Mouse (Mus musculus): Measurements from ENCODE around the gene Nr1d2.

DNA sequence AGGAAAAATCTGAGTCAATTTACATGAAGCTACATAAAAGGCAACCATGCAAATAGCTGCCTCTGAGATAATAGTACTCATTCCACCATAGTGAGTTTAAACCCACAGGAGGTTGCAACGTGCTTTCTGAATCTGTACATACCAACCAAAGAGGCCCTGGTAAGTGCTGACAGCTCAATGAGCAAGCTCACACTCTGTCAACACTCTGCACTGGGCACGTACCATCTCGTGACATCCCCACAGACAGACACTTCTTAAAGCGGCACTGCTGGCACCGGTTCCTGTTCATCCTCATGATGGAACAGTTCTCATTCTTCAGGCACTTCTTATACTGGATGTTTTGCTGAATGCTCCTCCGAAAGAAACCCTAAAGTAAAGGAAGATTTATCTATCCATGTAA, 22.5 kb downstream of the Nr1d2 start:
- TF ChIP-seq CTCF (conservative IDR thresholded peaks at IDR 0.05; ENCODE audit: insufficient read depth, insufficient read length, low read depth, low read length) (no peak), POLR2A (IDR thresholded peaks at IDR 0.05; ENCODE audit: low read depth, low read length) (no peak)
